Mouse (Mus musculus): ENCODE results near the gene Crebrf. TPM values are rescaled to one million over a fixed set of nuclear protein-coding genes. Genes with fewer than 3 reads are reported as not detected.

Gene Crebrf
- total RNA-seq (2017) = 45.1 and 66.0 TPM in 2 replicates

DNA sequence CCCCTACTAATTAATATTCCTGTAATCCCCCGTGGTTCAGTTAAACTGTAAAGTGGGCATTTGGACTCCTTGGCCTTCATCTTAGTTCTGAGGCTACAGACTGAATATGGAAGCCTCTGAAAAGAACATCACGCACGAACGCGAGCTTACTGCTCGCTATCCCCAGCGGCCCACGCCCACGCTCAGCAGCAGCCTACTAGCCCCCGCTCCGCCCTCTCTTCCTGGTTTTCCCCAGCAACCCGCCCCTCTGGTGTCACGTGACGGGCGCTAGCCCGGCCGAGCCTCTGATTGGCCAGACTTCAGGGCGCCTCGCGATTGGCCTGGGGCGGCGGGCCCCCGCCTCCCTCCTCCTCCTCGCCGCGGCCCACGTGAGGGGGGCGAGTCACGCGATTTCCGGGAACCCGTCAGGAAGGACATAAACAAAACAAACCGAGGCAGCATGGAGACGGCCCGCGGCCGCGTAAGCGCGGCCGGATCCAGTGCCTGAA, at the start of gene Crebrf:
TSS of gene Crebrf (plus strand) at position 380 of the 488 bp plus-strand sequence.
- ATAC-seq (replicated peaks in 1 of 2; ENCODE audit: insufficient read depth in 1 of 2, low FRiP score in 2 of 2, low TSS enrichment in 1 of 2, low read depth in 1 of 2, poor library complexity in 2 of 2, severe bottlenecking in 2 of 2) = peak; percentile 83 to 84

DNA sequence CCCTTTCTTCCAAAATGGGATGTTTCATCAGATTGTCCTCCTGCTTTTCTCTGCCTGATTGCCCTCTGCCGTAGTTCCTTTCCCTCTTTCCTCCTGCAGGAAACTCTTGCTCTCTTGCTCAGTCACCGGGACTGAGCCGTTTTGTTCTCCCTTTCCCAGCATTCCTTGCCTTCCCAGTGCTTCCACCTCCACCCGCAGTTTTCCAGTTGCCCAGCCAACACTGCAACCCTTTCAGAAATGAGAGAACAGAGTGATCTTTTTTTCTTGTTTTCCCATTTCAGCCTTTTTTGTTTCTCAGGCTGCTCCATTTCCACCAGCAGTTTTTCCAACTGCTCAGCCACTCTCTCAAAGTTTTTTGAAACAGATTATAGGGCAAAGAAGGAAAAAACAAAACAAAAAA, 44.2 kb upstream of the Crebrf start:
- no peak for ATAC-seq (replicated peaks in 1 of 2; ENCODE audit: insufficient read depth in 1 of 2, low FRiP score in 2 of 2, low TSS enrichment in 1 of 2, low read depth in 1 of 2, poor library complexity in 2 of 2, severe bottlenecking in 2 of 2)

DNA sequence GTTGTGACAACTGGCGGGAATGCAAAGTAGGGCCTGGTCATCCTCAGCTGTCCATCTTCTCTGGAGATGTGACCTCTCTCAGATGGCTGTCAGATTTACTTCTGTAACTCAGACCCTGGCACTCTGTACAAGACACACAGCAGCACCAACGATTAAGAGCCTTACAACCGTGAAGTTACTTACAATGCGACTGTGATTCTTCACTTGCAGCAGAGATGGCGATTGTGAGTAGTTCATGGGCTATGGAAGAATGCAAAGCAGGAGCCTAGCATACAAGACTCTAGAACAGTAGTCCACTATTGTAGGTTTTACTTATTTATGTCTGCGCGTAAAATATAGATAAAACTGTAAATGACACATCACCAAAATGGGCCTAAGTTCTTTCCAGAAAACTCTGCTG, 39.6 kb upstream of the Crebrf start:
- peak in 1 of 2 experiments; percentile 7; a peak in 1 of 4 replicates for ATAC-seq (replicated peaks in 1 of 2; ENCODE audit: insufficient read depth in 1 of 2, low FRiP score in 2 of 2, low TSS enrichment in 1 of 2, low read depth in 1 of 2, poor library complexity in 2 of 2, severe bottlenecking in 2 of 2)

DNA sequence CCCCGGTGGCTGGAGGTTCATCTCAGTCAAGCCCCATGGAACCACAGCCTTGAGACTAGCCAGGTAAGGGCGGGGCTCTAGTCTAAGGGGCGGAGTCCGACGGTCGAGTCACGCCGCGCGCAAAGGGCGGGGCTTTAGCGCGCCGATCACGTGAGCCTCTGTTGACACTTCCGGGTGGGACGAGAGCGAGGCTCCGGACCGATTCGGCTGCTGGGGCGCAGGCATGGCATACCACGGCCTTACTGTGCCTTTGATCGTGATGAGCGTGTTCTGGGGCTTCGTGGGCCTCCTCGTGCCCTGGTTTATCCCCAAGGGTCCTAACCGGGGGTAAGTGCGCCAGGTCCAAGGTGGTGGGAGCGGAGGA, 39.2 kb upstream of the Crebrf start:
- peak; percentile 92 to 93 for ATAC-seq (replicated peaks in 1 of 2; ENCODE audit: insufficient read depth in 1 of 2, low FRiP score in 2 of 2, low TSS enrichment in 1 of 2, low read depth in 1 of 2, poor library complexity in 2 of 2, severe bottlenecking in 2 of 2)

DNA sequence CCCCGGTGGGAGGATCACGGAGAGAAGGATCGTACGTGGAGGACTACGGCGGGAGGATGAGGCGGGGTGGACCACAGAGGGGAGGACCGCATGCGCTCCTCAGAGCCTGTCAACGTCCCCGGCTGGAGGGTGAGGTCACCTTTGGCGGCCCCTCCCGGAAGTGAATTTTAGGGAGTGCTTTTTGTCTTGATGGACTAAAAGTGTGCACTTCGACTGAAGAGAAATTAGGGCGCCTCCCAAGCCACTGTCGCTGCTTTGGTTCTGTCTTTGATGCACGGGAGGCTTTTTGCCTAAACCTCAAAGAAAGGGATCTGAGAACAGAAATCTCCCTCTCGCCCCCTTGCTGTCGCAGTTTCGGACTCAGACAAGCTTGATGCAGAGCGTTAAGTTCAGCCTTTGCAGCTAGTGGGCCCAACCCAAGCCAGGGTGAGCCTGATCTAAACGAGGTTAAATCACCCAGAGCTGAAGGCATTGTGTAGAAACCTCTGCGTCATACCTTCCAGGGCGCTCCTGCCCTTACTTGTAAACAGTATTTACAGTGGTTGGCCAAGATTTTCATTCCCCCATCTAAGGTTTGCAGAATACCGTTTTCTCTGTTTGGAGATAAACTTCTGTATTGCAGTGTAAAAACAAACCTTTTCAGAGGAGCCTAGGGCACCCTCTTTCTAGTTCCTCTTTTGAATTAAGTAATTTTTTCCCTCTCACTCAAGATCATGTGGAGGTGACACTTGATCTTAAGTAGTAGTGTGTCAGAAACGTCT, 38.7 kb upstream of the Crebrf start:
- peak; percentile 48 to 79; a peak in 2 of 4 replicates for ATAC-seq (replicated peaks in 1 of 2; ENCODE audit: insufficient read depth in 1 of 2, low FRiP score in 2 of 2, low TSS enrichment in 1 of 2, low read depth in 1 of 2, poor library complexity in 2 of 2, severe bottlenecking in 2 of 2)

DNA sequence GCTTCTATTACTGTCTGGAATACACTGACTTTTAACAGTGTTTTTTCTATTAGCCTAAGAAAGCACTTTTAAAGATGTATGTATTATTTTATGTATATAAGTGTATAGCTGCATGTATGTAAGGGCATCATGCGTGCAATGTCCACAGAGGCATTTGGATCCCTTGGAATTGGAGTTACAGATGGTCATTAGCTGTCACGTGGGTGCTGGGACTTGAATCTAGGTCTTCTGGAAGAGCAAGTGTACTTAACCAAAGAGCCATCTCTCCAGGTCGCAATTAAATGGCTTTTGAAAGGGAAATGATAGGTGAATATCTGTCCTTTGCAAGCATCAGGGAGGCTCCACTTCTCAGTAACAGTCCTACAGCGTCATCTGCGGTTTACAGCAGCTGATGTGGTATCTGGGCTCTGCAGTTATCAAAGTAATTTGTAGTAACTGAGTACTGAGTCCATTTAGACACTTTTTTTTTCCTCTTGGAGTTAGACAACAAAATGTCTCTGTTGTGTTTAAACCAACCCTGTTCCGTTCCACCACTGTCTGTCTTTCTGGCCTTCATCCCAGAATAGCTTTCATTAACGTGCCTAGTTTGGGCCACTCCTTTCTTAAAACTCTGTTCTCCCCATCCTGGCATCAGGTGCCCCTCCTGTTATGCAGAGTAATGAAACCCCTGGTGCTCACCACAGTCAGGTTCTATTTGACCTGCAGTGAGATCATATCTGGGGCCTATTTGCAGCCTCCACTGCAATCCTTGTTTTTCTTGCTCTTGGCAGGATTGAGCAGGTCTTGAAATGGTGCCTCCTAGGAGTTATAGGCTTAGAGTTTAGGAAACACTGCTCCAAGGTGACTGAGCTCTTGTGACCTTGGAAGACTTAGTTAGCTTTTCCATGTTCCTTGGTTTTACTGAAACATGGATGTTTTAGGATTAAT, 37.5 kb upstream of the Crebrf start:
- no peak for ATAC-seq (replicated peaks in 1 of 2; ENCODE audit: insufficient read depth in 1 of 2, low FRiP score in 2 of 2, low TSS enrichment in 1 of 2, low read depth in 1 of 2, poor library complexity in 2 of 2, severe bottlenecking in 2 of 2)

DNA sequence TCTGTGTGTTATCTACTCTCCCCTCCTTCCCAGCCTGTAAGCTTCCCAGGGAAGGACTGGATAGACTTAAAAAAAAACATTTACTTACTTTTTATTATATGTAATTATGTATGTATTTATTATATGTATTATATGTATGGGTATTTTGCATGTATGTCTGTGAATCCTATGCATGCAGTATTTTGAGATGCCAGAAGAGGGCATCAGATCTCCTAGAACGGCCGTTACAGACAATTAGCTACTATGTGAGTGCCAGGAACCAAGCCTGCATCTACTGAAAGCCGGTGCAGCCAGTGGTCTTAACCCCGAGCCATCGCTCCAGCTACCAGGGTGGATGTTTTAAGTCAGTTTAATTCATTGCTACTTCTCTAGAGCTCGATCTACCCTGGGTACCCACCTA, 34.2 kb upstream of the Crebrf start:
- ATAC-seq (replicated peaks in 1 of 2; ENCODE audit: insufficient read depth in 1 of 2, low FRiP score in 2 of 2, low TSS enrichment in 1 of 2, low read depth in 1 of 2, poor library complexity in 2 of 2, severe bottlenecking in 2 of 2) = no peak

DNA sequence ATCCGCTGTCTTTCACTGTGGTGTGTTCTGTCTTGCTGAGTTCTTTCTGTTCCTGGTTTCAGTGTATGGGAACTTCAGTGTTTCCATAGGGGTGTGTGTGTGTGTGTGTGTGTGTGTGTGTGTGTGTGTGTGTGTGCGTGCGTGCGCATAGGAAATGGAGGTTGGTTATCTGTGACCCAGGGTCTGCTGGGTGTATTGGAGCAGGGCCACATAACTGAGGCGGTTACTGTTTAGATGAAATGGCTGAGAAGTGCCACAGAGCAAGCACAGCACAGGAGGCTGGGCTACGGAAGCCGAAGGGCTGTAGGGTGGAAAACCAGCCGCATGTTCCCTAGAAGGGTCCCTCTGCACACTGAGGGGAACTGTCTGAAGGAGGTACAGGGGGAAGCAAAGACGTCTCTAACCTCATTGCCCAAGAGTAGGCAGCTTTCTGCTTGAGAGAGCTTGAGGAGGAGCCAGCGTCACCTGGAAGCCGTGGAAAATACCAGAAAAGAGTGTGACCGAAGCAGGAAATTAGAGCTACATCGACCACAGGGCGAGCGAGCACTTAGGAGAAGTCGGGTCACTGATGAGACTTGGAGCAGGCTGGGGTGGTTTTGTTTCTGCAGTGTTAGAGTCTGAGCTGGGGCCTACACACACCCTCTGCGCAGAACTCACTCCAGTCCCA, 29.0 kb upstream of the Crebrf start:
- ATAC-seq (replicated peaks in 1 of 2; ENCODE audit: insufficient read depth in 1 of 2, low FRiP score in 2 of 2, low TSS enrichment in 1 of 2, low read depth in 1 of 2, poor library complexity in 2 of 2, severe bottlenecking in 2 of 2) = peak; percentile 25 to 37; a peak in 1 of 4 replicates

DNA sequence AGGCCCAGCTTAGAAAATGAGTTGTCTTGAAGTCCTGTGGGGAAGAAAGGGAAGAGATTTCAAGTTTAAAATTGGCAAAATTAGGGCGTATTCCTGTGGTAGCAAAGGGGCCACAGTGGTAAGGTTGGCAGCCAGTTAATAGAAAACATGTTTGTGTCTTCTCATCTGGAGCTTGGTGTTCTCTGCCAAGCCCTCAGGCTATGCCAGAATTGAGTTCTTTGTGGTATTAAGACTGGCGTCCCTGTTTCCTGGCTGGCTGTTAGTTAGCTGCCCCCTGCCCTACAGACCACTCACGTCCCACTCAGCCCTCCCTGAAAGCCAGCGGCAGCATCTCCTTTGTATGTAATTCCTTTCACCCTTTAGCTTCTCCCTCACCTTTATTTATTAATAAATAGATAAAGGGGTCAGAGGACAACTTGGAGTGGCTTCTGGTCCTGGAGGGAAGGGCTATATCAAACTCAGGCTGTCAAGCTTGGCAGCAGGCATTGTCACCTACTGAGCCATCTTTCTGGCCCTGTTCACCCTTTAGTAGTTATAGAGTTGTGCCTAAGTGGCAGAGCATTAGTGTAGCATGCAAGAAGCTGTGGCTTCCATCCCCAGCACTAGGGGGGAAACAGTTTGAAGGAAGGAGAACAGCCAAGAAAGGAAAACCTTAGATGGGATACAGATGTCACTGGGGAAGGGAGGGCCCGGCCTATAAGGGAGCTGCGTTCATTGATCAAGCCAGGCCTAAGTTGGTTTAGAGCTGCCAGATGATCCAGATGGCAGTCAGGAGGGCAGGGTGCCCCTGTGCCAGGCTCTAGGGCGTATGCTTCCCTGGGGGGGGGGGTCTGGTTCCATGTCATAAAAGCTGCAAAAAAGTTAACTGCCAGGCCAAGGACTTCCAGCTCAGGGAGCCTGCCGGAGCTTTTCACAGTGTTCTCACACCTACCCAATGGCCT, 26.4 kb upstream of the Crebrf start:
- ATAC-seq (replicated peaks in 1 of 2; ENCODE audit: insufficient read depth in 1 of 2, low FRiP score in 2 of 2, low TSS enrichment in 1 of 2, low read depth in 1 of 2, poor library complexity in 2 of 2, severe bottlenecking in 2 of 2) = no peak

DNA sequence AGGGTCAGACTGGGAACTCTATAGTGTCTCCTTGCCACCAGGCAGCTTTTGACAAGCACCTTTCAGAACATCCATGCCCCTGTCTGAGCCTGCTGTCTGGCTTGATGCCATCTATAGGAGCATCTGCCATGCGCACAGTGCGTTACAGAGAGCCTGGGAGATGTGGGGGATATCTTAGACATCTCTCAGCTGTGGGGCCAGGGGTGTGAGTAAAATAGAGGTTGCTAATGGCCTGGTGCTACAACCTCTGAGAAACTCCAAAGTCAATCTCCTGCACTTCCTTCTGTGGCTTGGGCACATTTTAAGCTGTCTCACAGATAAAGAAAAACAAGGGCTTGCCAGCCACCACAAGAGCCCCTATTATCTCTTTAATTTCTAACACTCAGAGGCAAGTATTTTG, 25.6 kb upstream of the Crebrf start:
- no peak for ATAC-seq (replicated peaks in 1 of 2; ENCODE audit: insufficient read depth in 1 of 2, low FRiP score in 2 of 2, low TSS enrichment in 1 of 2, low read depth in 1 of 2, poor library complexity in 2 of 2, severe bottlenecking in 2 of 2)

DNA sequence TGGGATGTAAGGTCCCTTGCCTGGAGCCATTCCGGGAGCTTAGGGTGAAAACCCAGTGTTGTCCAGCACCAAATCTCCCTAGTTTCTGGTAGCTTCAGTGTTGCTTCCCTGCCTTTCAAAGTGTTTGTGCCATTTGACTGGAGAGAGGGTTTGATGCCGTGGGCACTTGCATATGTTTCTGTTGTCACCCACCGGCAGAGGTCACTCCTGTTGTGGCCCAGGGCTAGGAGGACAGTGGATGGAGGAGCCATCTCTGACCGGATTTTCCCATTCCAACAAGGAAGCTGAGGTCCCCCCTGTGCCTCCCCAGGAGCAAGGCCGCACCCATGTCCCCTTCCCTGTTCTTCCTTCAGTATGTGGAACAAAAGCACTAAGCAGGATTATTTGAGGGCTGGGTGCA, 25.2 kb upstream of the Crebrf start:
- no peak for ATAC-seq (replicated peaks in 1 of 2; ENCODE audit: insufficient read depth in 1 of 2, low FRiP score in 2 of 2, low TSS enrichment in 1 of 2, low read depth in 1 of 2, poor library complexity in 2 of 2, severe bottlenecking in 2 of 2)

DNA sequence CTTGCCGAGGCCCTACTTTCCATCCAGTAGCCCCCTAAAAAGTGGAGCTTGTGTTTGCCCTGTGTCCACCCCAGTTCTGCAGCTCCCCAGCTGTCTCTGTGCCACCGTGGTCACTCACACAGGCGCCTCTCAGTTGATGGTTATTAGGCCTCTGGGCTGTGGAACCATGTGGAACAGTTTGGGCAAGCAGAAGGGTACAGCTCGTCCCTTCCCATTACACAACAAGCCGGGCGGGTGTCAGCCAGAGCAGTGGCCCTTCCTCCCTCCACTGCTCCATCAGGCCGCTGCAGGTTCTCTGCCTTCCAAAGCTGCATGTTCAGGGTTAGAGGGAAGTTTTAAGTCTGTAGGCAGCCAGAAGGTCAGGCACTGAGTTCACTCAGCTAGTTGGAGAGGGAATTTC, 24.3 kb upstream of the Crebrf start:
- ATAC-seq (replicated peaks in 1 of 2; ENCODE audit: insufficient read depth in 1 of 2, low FRiP score in 2 of 2, low TSS enrichment in 1 of 2, low read depth in 1 of 2, poor library complexity in 2 of 2, severe bottlenecking in 2 of 2) = no peak

DNA sequence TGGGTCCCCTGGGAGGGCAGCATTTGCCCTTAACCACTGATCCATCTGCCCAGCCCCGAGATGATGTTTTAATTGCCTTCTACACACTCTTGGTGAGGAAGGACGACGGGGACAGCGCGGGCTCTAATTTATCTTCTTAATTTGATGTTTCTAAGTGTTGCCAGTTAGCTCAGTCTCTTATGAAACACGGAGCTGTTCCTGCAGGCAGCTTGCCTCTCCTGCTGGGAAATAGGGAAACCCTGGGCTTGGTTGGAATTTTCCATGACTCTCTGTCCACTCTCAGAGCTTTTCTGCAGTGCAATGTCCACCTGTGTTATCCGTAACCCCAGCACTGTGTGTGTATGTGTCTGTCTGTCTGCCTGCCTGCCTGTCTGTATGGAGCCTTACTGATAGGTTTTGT, 22.0 kb upstream of the Crebrf start:
- ATAC-seq (replicated peaks in 1 of 2; ENCODE audit: insufficient read depth in 1 of 2, low FRiP score in 2 of 2, low TSS enrichment in 1 of 2, low read depth in 1 of 2, poor library complexity in 2 of 2, severe bottlenecking in 2 of 2) = no peak

DNA sequence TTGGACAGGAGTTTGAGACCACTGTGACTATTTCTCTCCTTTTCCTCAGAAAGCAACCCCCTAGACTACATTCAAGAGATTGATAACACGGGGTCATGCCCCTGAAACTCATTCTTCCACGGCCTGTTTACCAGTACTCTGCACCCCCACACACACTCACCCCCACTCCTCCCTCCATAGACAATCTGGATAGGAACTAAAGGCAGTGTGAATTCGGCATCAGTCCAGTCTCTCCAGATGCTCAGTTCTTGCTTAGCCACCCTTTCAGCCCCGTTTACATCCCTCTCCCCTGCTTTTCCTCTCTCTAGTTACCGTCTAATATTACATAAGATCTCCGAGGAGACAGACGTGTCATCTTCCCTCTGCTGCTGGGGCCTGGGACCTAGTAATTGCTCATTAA, 21.3 kb upstream of the Crebrf start:
- no peak for ATAC-seq (replicated peaks in 1 of 2; ENCODE audit: insufficient read depth in 1 of 2, low FRiP score in 2 of 2, low TSS enrichment in 1 of 2, low read depth in 1 of 2, poor library complexity in 2 of 2, severe bottlenecking in 2 of 2)

DNA sequence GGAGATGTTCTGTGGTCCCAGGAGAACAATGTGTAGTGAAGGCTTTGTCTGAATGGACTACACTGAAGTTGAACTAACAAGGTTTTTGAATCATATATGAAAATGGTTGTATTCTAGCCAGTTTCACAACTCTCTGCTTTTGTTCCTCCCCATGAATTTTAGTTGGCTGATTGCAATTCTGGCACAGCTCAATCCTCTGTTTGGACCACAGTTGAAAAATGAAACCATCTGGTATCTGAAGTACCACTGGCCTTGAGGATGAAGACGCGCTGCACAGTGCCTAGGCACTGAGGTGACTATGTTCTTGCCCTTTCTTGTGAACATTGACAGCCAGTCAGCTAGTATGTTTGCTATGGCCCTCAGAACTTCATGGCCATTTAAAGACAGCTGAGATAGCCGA, 20.3 kb upstream of the Crebrf start:
- no peak for ATAC-seq (replicated peaks in 1 of 2; ENCODE audit: insufficient read depth in 1 of 2, low FRiP score in 2 of 2, low TSS enrichment in 1 of 2, low read depth in 1 of 2, poor library complexity in 2 of 2, severe bottlenecking in 2 of 2)

DNA sequence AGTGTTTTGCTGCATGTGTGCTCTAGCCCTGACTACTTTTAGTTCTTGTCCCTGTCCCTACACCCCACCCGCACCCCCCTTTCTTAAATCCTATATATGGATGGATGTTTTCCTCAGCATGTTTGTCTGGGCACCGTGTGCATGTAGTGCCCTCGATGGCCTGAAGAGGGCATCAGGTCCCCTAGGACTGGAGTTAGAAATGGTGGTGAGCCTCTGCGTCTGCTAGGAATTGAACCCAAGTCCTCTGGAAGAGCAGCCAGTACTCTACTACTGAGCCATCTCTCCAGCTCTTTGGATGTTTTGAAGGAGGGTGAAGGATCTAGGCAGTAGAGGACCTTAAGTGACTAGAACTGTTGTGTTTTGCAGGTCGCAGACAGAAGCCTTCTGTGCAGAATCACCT, 16.6 kb upstream of the Crebrf start:
- ATAC-seq (replicated peaks in 1 of 2; ENCODE audit: insufficient read depth in 1 of 2, low FRiP score in 2 of 2, low TSS enrichment in 1 of 2, low read depth in 1 of 2, poor library complexity in 2 of 2, severe bottlenecking in 2 of 2) = no peak
